In the genomic region with DNA sequence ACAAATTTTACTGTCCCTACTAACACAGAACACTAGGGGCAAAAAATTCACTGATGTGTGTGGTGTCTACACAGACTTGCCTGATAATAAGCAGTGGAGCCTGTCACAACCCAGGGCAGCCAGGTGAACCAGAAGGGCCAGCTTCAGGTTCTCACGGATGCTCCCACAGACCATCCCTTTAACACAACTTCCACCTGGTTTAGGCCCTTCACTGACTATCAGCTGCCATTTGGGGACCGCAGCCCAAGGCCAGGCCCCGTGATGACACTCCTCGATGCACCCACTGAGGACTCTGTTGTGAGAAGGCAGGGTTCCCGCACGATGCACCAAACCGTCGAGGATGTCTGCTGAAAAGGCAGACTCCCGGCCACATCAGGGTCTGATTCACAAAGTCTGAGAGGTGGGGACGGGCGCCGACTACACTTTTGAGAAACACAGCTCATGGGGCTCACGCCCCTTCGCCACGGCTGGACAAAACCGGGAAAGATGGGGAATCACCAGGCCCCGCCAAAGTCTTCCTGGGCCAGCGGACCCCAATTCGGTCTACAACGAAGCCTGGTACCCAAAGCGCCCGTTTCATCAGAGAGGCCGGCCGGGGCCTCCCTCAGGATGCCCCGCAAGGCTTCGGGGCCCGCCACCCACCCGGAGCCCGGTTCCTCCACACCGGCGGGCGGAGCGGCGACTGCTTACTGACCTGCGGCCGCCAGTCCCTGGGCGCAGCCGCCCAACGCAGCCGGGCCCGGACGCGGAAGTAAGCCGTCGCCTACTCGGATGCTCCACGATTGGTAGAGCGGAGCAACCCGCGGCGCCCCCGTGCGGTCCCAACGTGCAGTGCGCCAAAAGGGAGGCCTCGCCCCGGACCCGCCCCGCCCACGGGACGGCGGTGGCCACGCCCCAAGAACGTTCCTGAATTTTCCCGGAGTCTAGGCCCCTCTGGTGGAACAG, we compare ENCODE assay signal across 8 mouse cellular contexts. TPM values are rescaled to one million over a fixed set of nuclear protein-coding genes. Genes with fewer than 3 reads are reported as not detected.
DNase-seq lines count a peak whose midpoint lies in the region; ATAC-seq lines count a peak whose summit lies in the region.

No protein-coding gene starts in this region.

- peak overlapping the region; percentile 86 for H3K4me2 ChIP-seq in heart, embryonic 13.5 days
- peak overlapping the region; percentile 79 for H3K4me2 ChIP-seq in liver, embryonic 12.5 days
- H3K4me2 ChIP-seq in stomach, embryonic 15.5 days: peak overlapping the region; percentile 68

- peaks cover 17% of the 10 kb centered on the region for H3K36me3 ChIP-seq in heart, embryonic 13.5 days
- H3K36me3 ChIP-seq in liver, embryonic 12.5 days: peaks cover 16% of the 10 kb centered on the region
- H3K36me3 ChIP-seq in stomach, embryonic 15.5 days: peaks cover 4% of the 10 kb centered on the region; the same call in 1 of the 2 replicates

- DNase-seq in CD4-positive helper T cell, adult 2 months (ENCODE audit: low read depth, low spot score): peak; percentile 88
- DNase-seq in brain, embryonic 18.5 days (ENCODE audit: low read depth, low spot score): peak; percentile 69
- DNase-seq in kidney, postnatal 10 days: peak; percentile 98
- DNase-seq in natural killer cell, adult 2 months (ENCODE audit: low spot score in 2 of 2): peak; percentile 88 to 91

- H3K27me3 ChIP-seq in heart, embryonic 13.5 days (replicated peaks): no peaks in the 10 kb centered on the region
- H3K27me3 ChIP-seq in liver, embryonic 12.5 days (replicated peaks): no peaks in the 10 kb centered on the region
- no peaks in the 10 kb centered on the region for H3K27me3 ChIP-seq in stomach, embryonic 15.5 days (replicated peaks)

- peak overlapping the region; percentile 86 for H3K4me3 ChIP-seq in heart, embryonic 13.5 days
- H3K4me3 ChIP-seq in liver, embryonic 12.5 days: peak overlapping the region; percentile 73
- peak overlapping the region; percentile 77 for H3K4me3 ChIP-seq in stomach, embryonic 15.5 days (replicated peaks)

- ATAC-seq in erythroid progenitor cell, adult 5-6 weeks (replicated peaks; ENCODE audit: low FRiP score, poor library complexity, severe bottlenecking): peak; percentile 99
- peak; percentile 89 for ATAC-seq in heart, embryonic 13.5 days (ENCODE audit: extremely low read depth, insufficient number of reproducible peaks, low FRiP score, low TSS enrichment)
- peak; percentile 97 for ATAC-seq in liver, embryonic 12.5 days
- peak; percentile 98 for ATAC-seq in stomach, embryonic 15.5 days (ENCODE audit: insufficient read depth, low FRiP score, low read depth)

- under 1% methylated on average over 58 of the region's 65 CpGs for WGBS in heart, embryonic 13.5 days
- 1% methylated on average over 61 of the region's 65 CpGs for WGBS in liver, embryonic 12.5 days (ENCODE audit: insufficient replicate concordance)
- WGBS in stomach, embryonic 15.5 days: under 1% methylated on average over 65 of the region's 65 CpGs

- H3K9ac ChIP-seq in heart, embryonic 13.5 days: peak overlapping the region; percentile 94
- peak overlapping the region; percentile 83 for H3K9ac ChIP-seq in liver, embryonic 12.5 days
- peak overlapping the region; percentile 90 for H3K9ac ChIP-seq in stomach, embryonic 15.5 days

- H3K4me1 ChIP-seq in heart, embryonic 13.5 days: peaks cover 19% of the 10 kb centered on the region
- peaks cover 16% of the 10 kb centered on the region for H3K4me1 ChIP-seq in liver, embryonic 12.5 days
- peaks cover 10% of the 10 kb centered on the region; the same call in 1 of the 2 replicates for H3K4me1 ChIP-seq in stomach, embryonic 15.5 days

- peak overlapping the region; percentile 84 for H3K27ac ChIP-seq in heart, embryonic 13.5 days (replicated peaks)
- H3K27ac ChIP-seq in liver, embryonic 12.5 days: peak overlapping the region; percentile 77
- H3K27ac ChIP-seq in stomach, embryonic 15.5 days: peak overlapping the region; percentile 78

- H3K9me3 ChIP-seq in heart, embryonic 13.5 days: no peaks in the 10 kb centered on the region
- no peaks in the 10 kb centered on the region for H3K9me3 ChIP-seq in liver, embryonic 12.5 days (replicated peaks)
- no peaks in the 10 kb centered on the region for H3K9me3 ChIP-seq in stomach, embryonic 15.5 days

RNA-seq across cellular contexts. Expression of gene Sgo2a, which starts 26.2 kb away (rescaled TPM):
- 72.1 and 89.7 TPM in 2 replicates for total RNA-seq in erythroid progenitor cell, adult 5-6 weeks (2015; ENCODE audit: low replicate concordance)
- 94.0 and 109 TPM in 2 replicates for total RNA-seq in erythroid progenitor cell, adult 5-6 weeks (2017; ENCODE audit: low replicate concordance)
- polyA plus RNA-seq in heart, embryonic 13.5 days (2015; fragmentation: Nextera tagmentation; extraction: Ambion mirVana): 16.4 and 16.6 TPM in 2 replicates
- 12.4 and 12.9 TPM in 2 replicates for polyA plus RNA-seq in liver, embryonic 12.5 days (2016; fragmentation: Nextera tagmentation; extraction: Ambion mirVana)
- 14.0 and 16.1 TPM in 2 replicates for polyA plus RNA-seq in stomach, embryonic 15.5 days (2015; fragmentation: Nextera tagmentation; extraction: Ambion mirVana)

RNA-seq across cellular contexts. Expression of gene Kctd18, which starts 49.2 kb away (rescaled TPM):
- total RNA-seq in erythroid progenitor cell, adult 5-6 weeks (2015; ENCODE audit: low replicate concordance): 7.6 TPM in 1 of 2 replicates, not detected in the other
- total RNA-seq in erythroid progenitor cell, adult 5-6 weeks (2017; ENCODE audit: low replicate concordance): 1.4 and 11.9 TPM in 2 replicates
- polyA plus RNA-seq in heart, embryonic 13.5 days (2015; fragmentation: Nextera tagmentation; extraction: Ambion mirVana): 8.7 and 9.8 TPM in 2 replicates
- polyA plus RNA-seq in liver, embryonic 12.5 days (2016; fragmentation: Nextera tagmentation; extraction: Ambion mirVana): 5.7 and 5.9 TPM in 2 replicates
- polyA plus RNA-seq in stomach, embryonic 15.5 days (2015; fragmentation: Nextera tagmentation; extraction: Ambion mirVana): 13.3 and 14.2 TPM in 2 replicates

Comparison
In these comparisons a context has a peak if more than half of its experiments do, and no peak if none do; other contexts are left out.
1. Peak in every context shown above with its lines: DNase-seq, ATAC-seq, H3K4me3 ChIP-seq and H3K27ac ChIP-seq.